Mouse (Mus musculus): ENCODE measurements around the gene Stard9. TPM values are rescaled to one million over a fixed set of nuclear protein-coding genes. Genes with fewer than 3 reads are reported as not detected.
"Not testable (repeated sequence)": the region's sequence is repeated elsewhere in the genome, so short reads cannot be mapped to it uniquely, and the experiment has no call there.

Gene Stard9
- polyA plus RNA-seq, 1 experiment, result 14.1 TPM

DNA sequence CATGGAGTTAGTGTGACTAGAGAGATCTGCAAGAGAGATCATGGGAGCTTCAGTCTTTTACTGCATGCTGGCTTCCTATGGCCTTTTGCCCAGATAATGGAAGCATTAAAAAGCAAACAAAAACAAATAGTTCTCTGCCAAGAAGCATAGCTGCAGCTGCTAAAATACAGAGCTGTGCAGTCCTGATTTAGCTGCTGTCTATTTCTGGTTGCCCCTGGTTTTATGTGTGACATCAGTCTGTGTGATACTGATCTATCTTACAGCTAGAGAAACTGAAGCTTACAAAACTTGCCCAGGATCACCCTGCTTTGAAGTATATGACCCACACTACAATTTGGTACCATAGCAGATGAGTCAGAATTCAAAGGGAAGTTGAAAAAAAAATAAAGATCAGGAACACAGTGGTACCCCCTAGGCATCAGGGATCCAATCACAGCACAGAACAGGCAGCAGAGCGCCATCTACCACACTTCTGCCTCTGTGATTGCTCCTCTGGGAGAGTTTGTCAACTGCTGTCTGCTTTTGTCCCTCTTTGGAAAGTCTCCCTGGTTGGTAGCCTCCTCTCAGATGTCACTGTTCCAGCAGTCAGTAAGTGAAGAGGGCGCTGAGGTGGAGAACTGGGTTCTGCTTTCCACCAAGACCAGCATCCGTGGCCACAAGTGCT is 34.7 kb downstream of the Stard9 start:
- TF ChIP-seq POLR2A (IDR thresholded peaks at IDR 0.05; ENCODE audit: extremely low read depth, insufficient read depth, low read length), result no peak
- 0 out of 2 replicates have a peak, but pooled peaks have one; percentile 10 for TF ChIP-seq CTCF (IDR thresholded peaks at IDR 0.05; ENCODE audit: extremely low read depth, insufficient read depth, low read length)
- Histone ChIP-seq H3K4me1 (ENCODE audit: control insufficient read depth, insufficient read depth, low read length) (peaks cover 5% of the 10 kb centered on the region; the same call in 1 of the 2 replicates), H3K4me3 (ENCODE audit: insufficient read depth, low read length) (no peak overlapping the region), H3K27ac (ENCODE audit: insufficient read depth, low read length) (no peak overlapping the region)

DNA sequence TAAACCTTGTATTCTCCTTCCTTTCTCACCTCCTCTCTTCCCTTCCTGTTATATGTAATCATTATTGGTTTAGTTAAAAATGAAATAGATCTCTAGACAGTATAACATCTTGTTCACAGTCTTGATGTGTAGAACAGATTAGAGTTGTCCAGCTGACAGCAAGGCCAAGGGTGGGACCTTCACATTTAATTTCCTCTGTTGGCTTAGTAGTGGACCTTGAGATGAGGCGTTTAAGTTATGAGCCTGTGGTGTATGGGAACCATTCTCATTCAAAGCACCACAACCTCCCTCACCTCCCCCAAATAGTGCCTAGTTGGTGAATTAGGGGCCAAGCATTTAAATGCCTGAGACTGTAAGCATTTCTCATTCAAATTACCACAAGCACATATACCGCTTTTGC is 38.5 kb downstream of the Stard9 start:
- Histone ChIP-seq H3K4me1 (ENCODE audit: control insufficient read depth, insufficient read depth, low read length) (peaks cover 5% of the 10 kb centered on the region; the same call in 1 of the 2 replicates), H3K4me3 (ENCODE audit: insufficient read depth, low read length) (no peak overlapping the region), H3K27ac (ENCODE audit: insufficient read depth, low read length) (no peak overlapping the region)
- TF ChIP-seq POLR2A (IDR thresholded peaks at IDR 0.05; ENCODE audit: extremely low read depth, insufficient read depth, low read length), result no peak
- TF ChIP-seq CTCF (IDR thresholded peaks at IDR 0.05; ENCODE audit: extremely low read depth, insufficient read depth, low read length), result no peak

DNA sequence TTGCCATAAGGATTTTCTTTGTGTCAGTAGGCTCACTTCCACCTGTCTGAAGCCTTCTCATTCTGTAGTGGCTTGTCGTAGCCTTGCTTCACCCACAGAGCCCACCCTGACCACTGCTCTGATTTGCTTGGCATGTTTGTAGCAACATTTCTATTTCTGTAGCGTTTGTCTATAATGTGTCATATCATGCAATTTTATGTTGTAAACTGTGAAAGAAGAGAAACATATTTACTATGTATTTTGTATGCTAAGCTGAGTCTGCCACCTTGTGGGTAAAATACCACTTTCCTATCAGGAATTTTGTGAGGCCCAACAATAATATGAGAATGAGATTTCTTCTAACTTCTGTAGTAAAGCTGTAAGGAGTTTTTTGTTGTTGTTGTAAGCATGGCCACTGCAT is 41.3 kb downstream of the Stard9 start:
- Histone ChIP-seq H3K27ac (ENCODE audit: insufficient read depth, low read length) (no peak overlapping the region), H3K4me1 (ENCODE audit: control insufficient read depth, insufficient read depth, low read length) (no peaks in the 10 kb centered on the region), H3K4me3 (ENCODE audit: insufficient read depth, low read length) (no peak overlapping the region)
- TF ChIP-seq CTCF (IDR thresholded peaks at IDR 0.05; ENCODE audit: extremely low read depth, insufficient read depth, low read length), result no peak
- no peak for TF ChIP-seq POLR2A (IDR thresholded peaks at IDR 0.05; ENCODE audit: extremely low read depth, insufficient read depth, low read length)

DNA sequence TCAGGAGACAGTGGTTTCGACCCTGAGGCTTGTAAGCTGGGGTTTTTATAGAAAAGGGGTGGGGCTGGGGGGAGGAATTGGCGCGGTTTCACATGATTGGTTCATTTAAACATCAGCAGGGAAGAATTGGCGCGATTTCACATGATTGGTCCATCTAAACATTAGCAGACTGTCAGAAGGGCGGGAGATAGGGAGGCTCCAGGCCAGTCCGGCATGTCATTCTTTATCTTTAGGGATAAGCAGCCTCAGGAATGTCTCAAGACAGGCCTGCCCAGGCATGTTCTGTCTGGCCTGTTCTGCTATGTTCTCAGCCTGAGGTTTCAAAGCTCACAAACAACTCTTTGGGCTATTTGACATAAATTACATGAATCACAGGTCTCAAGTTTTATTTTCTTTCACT is 52.2 kb downstream of the Stard9 start:
- not testable (repeated sequence) for H3K4me3 ChIP-seq (ENCODE audit: insufficient read depth, low read length); H3K4me1 ChIP-seq (ENCODE audit: control insufficient read depth, insufficient read depth, low read length); H3K27ac ChIP-seq (ENCODE audit: insufficient read depth, low read length)

DNA sequence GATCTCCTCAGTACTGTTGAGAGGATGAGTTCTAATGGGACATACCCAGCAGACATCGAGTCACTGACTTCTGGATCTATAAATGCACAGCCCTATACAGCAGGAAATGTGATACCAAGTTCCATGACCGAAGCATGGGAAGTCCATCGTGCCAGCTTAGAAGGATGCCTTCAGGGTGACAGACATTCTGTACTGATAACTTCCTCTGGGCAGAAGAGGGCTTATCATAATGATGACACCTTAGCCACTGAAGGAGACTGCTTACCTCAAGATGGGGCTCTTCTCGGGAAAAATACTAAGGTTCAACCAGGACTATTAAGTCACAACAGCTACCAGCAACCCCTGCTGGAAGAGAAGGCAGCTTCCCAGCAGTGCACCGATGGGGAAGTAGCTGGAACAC is 68.8 kb downstream of the Stard9 start:
- no peak overlapping the region for H3K27ac ChIP-seq (ENCODE audit: insufficient read depth, low read length)
- TF ChIP-seq POLR2A (IDR thresholded peaks at IDR 0.05; ENCODE audit: extremely low read depth, insufficient read depth, low read length) (no peak), CTCF (IDR thresholded peaks at IDR 0.05; ENCODE audit: extremely low read depth, insufficient read depth, low read length) (no peak)
- no peak overlapping the region for H3K4me3 ChIP-seq (ENCODE audit: insufficient read depth, low read length)
- H3K4me1 ChIP-seq (ENCODE audit: control insufficient read depth, insufficient read depth, low read length), result no peaks in the 10 kb centered on the region

DNA sequence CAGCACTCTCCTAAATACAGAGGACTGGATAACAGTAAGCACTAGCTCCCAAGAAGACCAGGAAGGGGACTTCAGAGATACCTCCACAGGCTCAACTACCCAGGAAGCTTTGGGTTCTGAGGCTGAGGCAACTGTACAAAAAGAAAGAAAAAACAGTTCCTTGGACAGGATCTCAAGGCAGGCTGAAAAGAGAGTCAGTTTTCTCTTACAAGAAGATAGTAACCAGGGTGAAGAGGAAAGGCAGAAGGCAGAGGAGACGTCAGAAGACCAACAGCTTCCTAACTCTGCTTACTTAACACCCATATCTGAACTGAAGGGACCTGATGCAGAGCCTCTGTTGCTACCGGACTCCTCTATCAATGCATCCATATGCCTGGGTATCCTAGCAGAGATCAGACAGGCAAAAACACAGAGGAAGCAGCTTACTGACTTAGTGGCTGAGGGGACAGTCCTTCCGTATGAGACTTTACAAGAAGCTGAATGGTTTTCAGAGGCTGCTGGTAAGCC is 71.5 kb downstream of the Stard9 start:
- Histone ChIP-seq H3K27ac (ENCODE audit: insufficient read depth, low read length) (no peak overlapping the region), H3K4me3 (ENCODE audit: insufficient read depth, low read length) (no peak overlapping the region), H3K4me1 (ENCODE audit: control insufficient read depth, insufficient read depth, low read length) (no peaks in the 10 kb centered on the region)
- TF ChIP-seq CTCF (IDR thresholded peaks at IDR 0.05; ENCODE audit: extremely low read depth, insufficient read depth, low read length) (no peak), POLR2A (IDR thresholded peaks at IDR 0.05; ENCODE audit: extremely low read depth, insufficient read depth, low read length) (no peak)

DNA sequence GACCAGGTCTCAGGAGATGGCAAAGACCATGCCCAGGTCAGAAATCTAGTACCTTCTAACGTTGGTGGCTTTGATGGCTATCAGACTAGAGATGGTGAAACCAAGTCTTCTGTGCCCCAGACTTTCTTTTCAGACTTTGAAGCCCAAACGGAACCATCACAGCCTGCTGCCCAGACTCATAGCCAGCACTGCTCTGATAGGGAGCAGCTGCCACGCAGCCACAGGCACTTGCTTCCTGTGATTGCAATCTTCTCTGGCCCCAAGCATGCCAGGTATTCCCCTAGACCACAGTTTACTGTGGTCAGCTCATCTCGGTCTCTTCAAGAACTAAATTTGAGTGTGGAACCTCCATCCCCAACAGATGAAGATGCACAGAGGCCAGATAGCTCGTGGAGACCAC is 73.8 kb downstream of the Stard9 start:
- Histone ChIP-seq H3K27ac (ENCODE audit: insufficient read depth, low read length) (no peak overlapping the region), H3K4me1 (ENCODE audit: control insufficient read depth, insufficient read depth, low read length) (no peaks in the 10 kb centered on the region), H3K4me3 (ENCODE audit: insufficient read depth, low read length) (no peak overlapping the region)
- TF ChIP-seq CTCF (IDR thresholded peaks at IDR 0.05; ENCODE audit: extremely low read depth, insufficient read depth, low read length), result no peak
- no peak for TF ChIP-seq POLR2A (IDR thresholded peaks at IDR 0.05; ENCODE audit: extremely low read depth, insufficient read depth, low read length)

DNA sequence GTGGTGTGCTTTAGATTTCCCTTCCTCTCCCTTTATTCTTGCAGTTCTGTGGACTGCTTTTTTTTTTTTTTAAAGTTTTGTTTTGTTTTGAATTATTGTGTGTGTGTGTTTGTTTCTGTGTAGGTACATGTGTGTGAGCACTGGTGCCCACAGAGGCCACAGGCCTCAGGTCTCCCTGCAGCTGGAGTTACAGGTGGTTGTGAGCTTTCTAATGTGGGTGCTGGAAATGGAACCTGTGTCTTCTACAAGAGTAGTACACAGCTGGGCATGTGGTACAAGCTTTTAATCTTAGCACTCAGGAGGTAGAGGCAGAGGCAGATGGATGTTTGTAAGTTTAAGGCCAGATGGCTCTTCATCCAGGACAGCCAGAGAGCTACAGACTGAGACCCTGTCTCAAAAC is 78.1 kb downstream of the Stard9 start:
- Histone ChIP-seq H3K27ac (ENCODE audit: insufficient read depth, low read length) (no peak overlapping the region), H3K4me1 (ENCODE audit: control insufficient read depth, insufficient read depth, low read length) (no peaks in the 10 kb centered on the region), H3K4me3 (ENCODE audit: insufficient read depth, low read length) (no peak overlapping the region)
- TF ChIP-seq CTCF (IDR thresholded peaks at IDR 0.05; ENCODE audit: extremely low read depth, insufficient read depth, low read length) (no peak), POLR2A (IDR thresholded peaks at IDR 0.05; ENCODE audit: extremely low read depth, insufficient read depth, low read length) (no peak)

DNA sequence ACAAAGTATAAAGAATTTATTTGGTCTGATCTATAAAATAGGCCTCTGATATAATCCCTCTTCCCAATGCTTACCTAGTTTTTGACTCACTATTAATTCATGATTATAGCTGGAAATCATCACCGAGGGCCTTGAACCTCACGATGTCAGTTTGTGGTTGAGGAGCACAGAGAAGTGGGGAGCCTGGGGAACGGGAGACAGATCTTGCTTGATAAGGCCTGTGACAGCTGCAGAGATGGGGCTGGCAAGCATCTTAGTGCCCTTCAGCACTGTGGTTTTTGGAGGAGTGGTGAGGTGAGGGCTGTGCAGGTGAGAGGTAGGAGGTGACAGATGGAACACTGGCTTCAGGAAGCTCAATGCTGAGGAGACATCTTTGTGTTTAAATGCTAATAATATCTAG is 81.2 kb downstream of the Stard9 start:
- Histone ChIP-seq H3K4me3 (ENCODE audit: insufficient read depth, low read length) (no peak overlapping the region), H3K4me1 (ENCODE audit: control insufficient read depth, insufficient read depth, low read length) (no peaks in the 10 kb centered on the region), H3K27ac (ENCODE audit: insufficient read depth, low read length) (no peak overlapping the region)
- no peak for TF ChIP-seq POLR2A (IDR thresholded peaks at IDR 0.05; ENCODE audit: extremely low read depth, insufficient read depth, low read length)
- no peak for TF ChIP-seq CTCF (IDR thresholded peaks at IDR 0.05; ENCODE audit: extremely low read depth, insufficient read depth, low read length)

DNA sequence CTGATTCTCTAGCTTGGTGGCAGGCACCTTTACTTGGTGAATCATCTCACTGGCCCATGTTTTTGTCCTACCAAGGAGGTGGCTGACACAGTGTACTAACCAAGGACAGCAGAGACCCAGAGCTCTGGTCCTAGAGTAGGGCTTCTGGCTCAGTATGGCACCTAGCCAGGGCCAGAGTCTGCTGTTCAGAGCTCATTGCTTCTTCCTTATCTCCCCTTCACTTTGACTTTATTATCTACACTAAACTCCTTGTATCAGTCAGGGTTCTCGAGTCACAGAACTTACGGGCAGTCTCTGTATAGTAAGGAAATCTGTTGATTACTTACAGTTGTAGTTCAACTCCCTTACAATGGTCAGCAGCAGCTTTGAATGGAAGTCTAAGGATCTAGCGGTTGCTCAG is 82.0 kb downstream of the Stard9 start:
- no peak for TF ChIP-seq POLR2A (IDR thresholded peaks at IDR 0.05; ENCODE audit: extremely low read depth, insufficient read depth, low read length)
- TF ChIP-seq CTCF (IDR thresholded peaks at IDR 0.05; ENCODE audit: extremely low read depth, insufficient read depth, low read length), result no peak
- Histone ChIP-seq H3K4me3 (ENCODE audit: insufficient read depth, low read length) (no peak overlapping the region), H3K27ac (ENCODE audit: insufficient read depth, low read length) (no peak overlapping the region), H3K4me1 (ENCODE audit: control insufficient read depth, insufficient read depth, low read length) (no peaks in the 10 kb centered on the region)

Data from cortical plate, adult 2 months (tissue).